Mouse (Mus musculus) liver, postnatal 0 days (tissue): ENCODE results near the gene Pgam1.

Source experiments
- CTCF ChIP-seq: sonication (generic); IDR thresholded peaks from 2 replicates; pipeline ENCODE4 v1.5.1; 2016; ENCODE audit warnings: antibody characterized with exemption, low read depth
- EP300 ChIP-seq: IDR thresholded peaks from 2 replicates; pipeline ENCODE4 v1.6.1; 2016; ENCODE audit warnings: antibody characterized with exemption, low read depth, mild to moderate bottlenecking

- no peak for TF ChIP-seq CTCF
- TF ChIP-seq EP300: no peak
Observed at GRCm38 (mm10) chr19:41932686-41933085, 21.0 kb downstream of the Pgam1 start.
